Mouse (Mus musculus): ENCODE results near the gene Gipc3. TPM values are rescaled to one million over a fixed set of nuclear protein-coding genes. Genes with fewer than 3 reads are reported as not detected.

Gipc3 gene
- polyA plus RNA-seq, 1 experiment from 2014 or later, result 0.04 TPM

DNA sequence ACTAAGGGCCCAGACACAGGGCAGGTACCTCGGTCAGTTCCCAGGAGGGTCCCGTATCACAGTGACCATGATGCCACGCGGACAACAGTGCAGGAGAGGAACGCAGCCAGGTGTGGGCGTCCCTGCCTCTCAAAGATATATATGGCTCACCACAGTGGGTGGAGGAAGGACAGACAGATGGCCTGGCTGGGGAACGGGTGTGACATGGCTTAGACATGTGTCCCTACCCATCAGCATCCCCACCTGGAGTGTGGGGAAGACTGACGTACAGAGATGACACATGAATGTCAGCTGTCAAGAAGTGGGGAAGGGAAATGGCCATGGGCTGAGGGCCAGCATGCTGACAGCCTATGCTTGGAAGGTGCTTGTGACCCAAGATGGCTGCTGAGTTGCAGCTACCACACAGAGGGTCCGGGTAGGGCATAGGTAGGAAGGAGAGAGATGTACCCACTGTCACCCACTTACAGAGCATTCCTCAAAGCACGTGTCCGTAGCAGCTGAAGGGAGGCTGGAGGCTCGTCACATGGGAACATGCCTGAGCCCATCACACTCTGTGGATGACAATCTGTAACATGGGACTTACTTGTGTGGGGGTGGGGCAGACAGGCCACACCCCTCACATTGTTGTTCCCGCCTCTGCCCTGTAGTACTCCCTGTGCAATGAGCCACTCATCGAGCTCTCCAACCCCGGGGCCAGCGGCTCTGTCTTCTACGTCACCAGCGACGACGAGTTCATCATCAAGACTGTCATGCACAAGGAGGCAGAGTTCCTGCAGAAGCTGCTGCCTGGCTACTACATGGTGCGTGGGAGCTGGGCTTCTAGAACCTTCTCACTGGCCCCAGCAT is 36.0 kb downstream of the Gipc3 start:
- no peak overlapping the region for H3K4me3 ChIP-seq (ENCODE audit: low read depth, low read length)
- H3K9ac ChIP-seq (ENCODE audit: low read depth, low read length), result no peak overlapping the region
- peaks cover 63% of the 10 kb centered on the region for H3K36me3 ChIP-seq (ENCODE audit: control insufficient read depth, insufficient read depth)
- H3K4me2 ChIP-seq (replicated peaks; ENCODE audit: low read depth), result no peak overlapping the region
- WGBS, result 90% methylated on average over 21 of the region's 21 CpGs
- peaks cover 13% of the 10 kb centered on the region; the same call in 1 of the 2 replicates for H3K4me1 ChIP-seq (replicated peaks; ENCODE audit: control insufficient read depth, insufficient read depth, low read length)
- no peak for TF ChIP-seq CTCF (IDR thresholded peaks at IDR 0.05; ENCODE audit: low read depth)
- H3K9me3 ChIP-seq (ENCODE audit: control insufficient read depth), result no peaks in the 10 kb centered on the region
- no peak overlapping the region for H3K27ac ChIP-seq (ENCODE audit: low read depth, low read length)
- no peaks in the 10 kb centered on the region for H3K27me3 ChIP-seq (replicated peaks; ENCODE audit: control insufficient read depth, insufficient read depth, low read length)
- ATAC-seq, result no peak

- ATAC-seq, result no peak
Observed at GRCm38 (mm10) chr10:81306173-81306668, 36.8 kb downstream of the Gipc3 start.

DNA sequence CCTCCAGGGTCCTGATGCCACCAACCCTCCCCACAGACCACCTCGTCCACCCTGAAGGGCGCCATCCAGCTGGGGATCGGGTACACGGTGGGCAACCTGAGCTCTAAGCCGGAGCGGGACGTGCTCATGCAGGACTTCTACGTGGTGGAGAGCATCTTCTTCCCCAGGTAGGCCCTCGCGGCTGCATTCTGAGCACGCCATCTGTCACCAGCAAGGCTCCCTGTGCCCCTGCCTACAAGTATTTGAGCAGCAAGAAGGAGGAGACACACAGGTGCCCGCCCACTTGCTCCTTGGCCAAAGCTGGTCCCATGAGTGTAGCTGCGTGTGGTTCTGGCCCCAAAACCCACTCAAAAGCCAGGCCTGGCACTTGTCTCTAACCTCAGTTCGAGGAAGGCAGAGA is 37.4 kb downstream of the Gipc3 start:
- peaks cover 15% of the 10 kb centered on the region; the same call in 1 of the 2 replicates for H3K4me1 ChIP-seq (replicated peaks; ENCODE audit: control insufficient read depth, insufficient read depth, low read length)
- 93% methylated on average over 14 of the region's 14 CpGs for WGBS
- TF ChIP-seq CTCF (IDR thresholded peaks at IDR 0.05; ENCODE audit: low read depth), result no peak
- no peak for ATAC-seq
- H3K9ac ChIP-seq (ENCODE audit: low read depth, low read length), result no peak overlapping the region
- no peak overlapping the region for H3K27ac ChIP-seq (ENCODE audit: low read depth, low read length)
- H3K9me3 ChIP-seq (ENCODE audit: control insufficient read depth), result no peaks in the 10 kb centered on the region
- no peak overlapping the region for H3K4me3 ChIP-seq (ENCODE audit: low read depth, low read length)
- H3K27me3 ChIP-seq (replicated peaks; ENCODE audit: control insufficient read depth, insufficient read depth, low read length), result no peaks in the 10 kb centered on the region
- H3K4me2 ChIP-seq (replicated peaks; ENCODE audit: low read depth), result no peak overlapping the region
- H3K36me3 ChIP-seq (ENCODE audit: control insufficient read depth, insufficient read depth), result peaks cover 53% of the 10 kb centered on the region

More at GRCm38 (mm10) chr10:81306173-81306668, 36.8 kb downstream of the Gipc3 start:
- Histone ChIP-seq H3K4me1 (replicated peaks; ENCODE audit: control insufficient read depth, insufficient read depth, low read length) (peaks cover 15% of the 10 kb centered on the region; the same call in 1 of the 2 replicates), H3K27me3 (replicated peaks; ENCODE audit: control insufficient read depth, insufficient read depth, low read length) (no peaks in the 10 kb centered on the region), H3K36me3 (ENCODE audit: control insufficient read depth, insufficient read depth) (peaks cover 55% of the 10 kb centered on the region), H3K27ac (ENCODE audit: low read depth, low read length) (no peak overlapping the region), H3K9ac (ENCODE audit: low read depth, low read length) (no peak overlapping the region), H3K4me3 (ENCODE audit: low read depth, low read length) (no peak overlapping the region), H3K4me2 (replicated peaks; ENCODE audit: low read depth) (no peak overlapping the region), H3K9me3 (ENCODE audit: control insufficient read depth) (no peaks in the 10 kb centered on the region)
- 87% methylated on average over 12 of the region's 12 CpGs for WGBS
- TF ChIP-seq CTCF (IDR thresholded peaks at IDR 0.05; ENCODE audit: low read depth), result no peak

- Histone ChIP-seq H3K4me1 (replicated peaks; ENCODE audit: control insufficient read depth, insufficient read depth, low read length) (peaks cover 17% of the 10 kb centered on the region; the same call in 1 of the 2 replicates), H3K36me3 (ENCODE audit: control insufficient read depth, insufficient read depth) (peaks cover 44% of the 10 kb centered on the region), H3K4me3 (ENCODE audit: low read depth, low read length) (no peak overlapping the region), H3K9me3 (ENCODE audit: control insufficient read depth) (no peaks in the 10 kb centered on the region), H3K4me2 (replicated peaks; ENCODE audit: low read depth) (no peak overlapping the region), H3K27me3 (replicated peaks; ENCODE audit: control insufficient read depth, insufficient read depth, low read length) (no peaks in the 10 kb centered on the region), H3K27ac (ENCODE audit: low read depth, low read length) (no peak overlapping the region), H3K9ac (ENCODE audit: low read depth, low read length) (no peak overlapping the region)
- peak; percentile 91 for TF ChIP-seq CTCF (IDR thresholded peaks at IDR 0.05; ENCODE audit: low read depth)
- 19% methylated on average over 9 of the region's 9 CpGs for WGBS
- peak; percentile 15; the same call in 1 of the 2 replicates for ATAC-seq
Observed at GRCm38 (mm10) chr10:81304597-81305238, 38.3 kb downstream of the Gipc3 start.

- TF ChIP-seq CTCF (IDR thresholded peaks at IDR 0.05; ENCODE audit: low read depth), result no peak
- Histone ChIP-seq H3K27me3 (replicated peaks; ENCODE audit: control insufficient read depth, insufficient read depth, low read length) (no peaks in the 10 kb centered on the region), H3K4me1 (replicated peaks; ENCODE audit: control insufficient read depth, insufficient read depth, low read length) (peaks cover 22% of the 10 kb centered on the region; the same call in 1 of the 2 replicates), H3K4me3 (ENCODE audit: low read depth, low read length) (no peak overlapping the region), H3K27ac (ENCODE audit: low read depth, low read length) (no peak overlapping the region), H3K9ac (ENCODE audit: low read depth, low read length) (no peak overlapping the region), H3K36me3 (ENCODE audit: control insufficient read depth, insufficient read depth) (peaks cover 34% of the 10 kb centered on the region), H3K9me3 (ENCODE audit: control insufficient read depth) (no peaks in the 10 kb centered on the region), H3K4me2 (replicated peaks; ENCODE audit: low read depth) (0 out of 2 replicates have a peak overlapping the region, but pooled peaks have one; percentile 3)
- no peak for ATAC-seq
- 78% methylated on average over 7 of the region's 7 CpGs for WGBS
Observed at GRCm38 (mm10) chr10:81303761-81304160, 39.3 kb downstream of the Gipc3 start.

DNA sequence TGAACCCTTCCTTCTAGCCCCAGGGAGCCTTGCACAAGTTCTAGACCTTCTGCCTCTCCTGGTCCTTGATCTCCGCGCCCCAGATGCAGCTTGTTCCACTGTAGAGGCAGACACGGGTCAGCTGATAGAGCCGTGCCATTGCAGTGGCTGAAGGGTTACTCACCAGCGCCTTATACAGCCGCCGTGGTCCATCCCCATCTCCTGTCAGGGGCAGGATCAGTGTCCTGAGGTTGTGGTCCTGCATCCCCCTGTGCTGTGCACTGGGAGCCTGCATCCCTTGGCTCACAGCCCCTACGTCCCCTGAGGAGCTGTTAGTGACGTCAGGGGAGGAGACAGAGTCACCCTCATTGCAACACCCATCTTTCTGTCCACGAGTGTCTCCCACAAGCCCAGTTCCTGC is 39.8 kb downstream of the Gipc3 start:
- H3K9me3 ChIP-seq (ENCODE audit: control insufficient read depth), result no peaks in the 10 kb centered on the region
- H3K4me2 ChIP-seq (replicated peaks; ENCODE audit: low read depth), result peak overlapping the region; percentile 48
- H3K4me1 ChIP-seq (replicated peaks; ENCODE audit: control insufficient read depth, insufficient read depth, low read length), result peaks cover 25% of the 10 kb centered on the region; the same call in 1 of the 2 replicates
- no peak for TF ChIP-seq CTCF (IDR thresholded peaks at IDR 0.05; ENCODE audit: low read depth)
- no peak for ATAC-seq
- H3K27me3 ChIP-seq (replicated peaks; ENCODE audit: control insufficient read depth, insufficient read depth, low read length), result no peaks in the 10 kb centered on the region
- peaks cover 31% of the 10 kb centered on the region for H3K36me3 ChIP-seq (ENCODE audit: control insufficient read depth, insufficient read depth)
- H3K4me3 ChIP-seq (ENCODE audit: low read depth, low read length), result no peak overlapping the region
- WGBS, result 44% methylated on average over 10 of the region's 10 CpGs
- peak overlapping the region; percentile 52; the same call in 1 of the 2 replicates for H3K27ac ChIP-seq (ENCODE audit: low read depth, low read length)
- H3K9ac ChIP-seq (ENCODE audit: low read depth, low read length), result no peak overlapping the region

All from intestine, postnatal 0 days (tissue).